Mouse (Mus musculus) forebrain, postnatal 0 days (tissue): Measurements from ENCODE around the gene Psmb8. TPM values are rescaled to one million over a fixed set of nuclear protein-coding genes. Genes with fewer than 3 reads are reported as not detected.

Experiments used
- ATAC-seq: fragments of 200-750 bp; cut with Nextera tagmentation; 2 replicates; pipeline ENCODE4 v1.8.0; 2017; ENCODE audit warnings: mild to moderate bottlenecking, moderate library complexity
- DNase-seq: peaks from one replicate; pipeline ENCODE4 v3.0.0-alpha.2; 2015
- H3K27ac ChIP-seq: fragments of 300-500 bp; sonication (generic); 2 replicates; pipeline ENCODE4 v1.5.1; 2014; ENCODE audit warnings: low read depth, mild to moderate bottlenecking, antibody characterized with exemption, low read length, moderate library complexity, mixed read lengths
- H3K27me3 ChIP-seq: fragments of 300-500 bp; sonication (generic); 2 replicates; pipeline ENCODE4 v1.6.1; 2014; ENCODE audit warnings: mild to moderate bottlenecking, low read length, mixed read lengths; ENCODE audit not compliant: insufficient read depth
- H3K36me3 ChIP-seq: fragments of 300-500 bp; sonication (generic); 2 replicates; pipeline ENCODE4 v1.6.1; 2014; ENCODE audit warnings: mild to moderate bottlenecking, moderate library complexity; ENCODE audit not compliant: insufficient read depth
- H3K4me1 ChIP-seq: fragments of 300-500 bp; sonication (generic); 2 replicates; pipeline ENCODE4 v1.6.1; 2014; ENCODE audit warnings: antibody characterized with exemption; ENCODE audit not compliant: insufficient read depth
- H3K4me2 ChIP-seq: fragments of 300-500 bp; sonication (generic); 2 replicates; pipeline ENCODE4 v1.6.1; 2014; ENCODE audit warnings: low read depth, mild to moderate bottlenecking, moderate library complexity
- H3K4me3 ChIP-seq: fragments of 300-500 bp; sonication (generic); 2 replicates; pipeline ENCODE4 v1.5.1; 2014; ENCODE audit warnings: low read depth, low read length, mixed read lengths
- H3K9ac ChIP-seq: fragments of 300-500 bp; sonication (generic); 2 replicates; pipeline ENCODE4 v1.6.1; 2014; ENCODE audit warnings: mild to moderate bottlenecking
- H3K9me3 ChIP-seq: fragments of 300-500 bp; sonication (generic); 2 replicates; pipeline ENCODE4 v1.6.1; 2016; ENCODE audit warnings: low read length
- CTCF ChIP-seq: sonication (generic); IDR thresholded peaks from 2 replicates; pipeline ENCODE4 v1.5.1; 2016; ENCODE audit warnings: antibody characterized with exemption, control low read depth, low read depth
- WGBS: fragments of 180-500 bp; shearing (Covaris S2); extraction: QIAGEN DNeasy Blood & Tissue Kit; methylation state at CpG from one replicate; pipeline ENCODE4 v1.1.7; 2014; 5-methylcytosine and 5-hydroxymethylcytosine counted together
- polyA plus RNA-seq: library from polyadenylated mRNA; unstranded; fragments of >200 nt; fragmentation: Nextera tagmentation; extraction: Ambion mirVana; gene quantifications from 2 replicates; pipeline ENCODE4 v1.2.1, GENCODE M21; 2015
- total RNA-seq: library from RNA; depleted of rRNA; stranded (reverse); fragments of >200 nt; gene quantifications from 2 replicates; pipeline ENCODE4 v1.2.3, GENCODE M21; 2014

Gene Psmb8
- total and polyA plus RNA-seq, 2 experiments from 2014 or later: 2.9 to 4.8 TPM

GRCm38 (mm10) chr17:34193468-34193867 is 4.1 kb upstream of the Psmb8 start:
- Histone ChIP-seq H3K9ac (no peak overlapping the region), H3K4me1 (no peaks in the 10 kb centered on the region), H3K27ac (no peak overlapping the region), H3K4me3 (no peak overlapping the region), H3K36me3 (no peaks in the 10 kb centered on the region), H3K27me3 (peaks cover 35% of the 10 kb centered on the region), H3K4me2 (no peak overlapping the region), H3K9me3 (no peaks in the 10 kb centered on the region)
- DNase-seq (no peak), ATAC-seq (no peak)
- WGBS: 48% methylated on average over 8 of the region's 8 CpGs
- TF ChIP-seq CTCF: no peak

- WGBS: 92% methylated on average over 4 of the region's 4 CpGs
- TF ChIP-seq CTCF: no peak
- Histone ChIP-seq H3K4me2 (no peak overlapping the region), H3K36me3 (no peaks in the 10 kb centered on the region), H3K9me3 (no peaks in the 10 kb centered on the region), H3K4me1 (no peaks in the 10 kb centered on the region), H3K4me3 (no peak overlapping the region), H3K27me3 (peaks cover 44% of the 10 kb centered on the region), H3K27ac (no peak overlapping the region), H3K9ac (no peak overlapping the region)
- DNase-seq (no peak), ATAC-seq (no peak)
These were observed 2.8 kb upstream of the Psmb8 start for GRCm38 (mm10) chr17:34194723-34195122.

GRCm38 (mm10) chr17:34196491-34196890 is 1.0 kb upstream of the Psmb8 start:
- H3K4me1 ChIP-seq: no peaks in the 10 kb centered on the region
- no peaks in the 10 kb centered on the region for H3K9me3 ChIP-seq
- WGBS: 35% methylated on average over 12 of the region's 12 CpGs
- H3K9ac ChIP-seq: no peak overlapping the region
- H3K27me3 ChIP-seq: peaks cover 44% of the 10 kb centered on the region
- H3K27ac ChIP-seq: no peak overlapping the region
- DNase-seq: no peak
- no peak overlapping the region for H3K4me2 ChIP-seq
- TF ChIP-seq CTCF: no peak
- no peak overlapping the region for H3K4me3 ChIP-seq
- H3K36me3 ChIP-seq: no peaks in the 10 kb centered on the region
- no peak for ATAC-seq

GRCm38 (mm10) chr17:34197904-34198520 is 491 bp downstream of the Psmb8 start:
- DNase-seq (no peak), ATAC-seq (peak; percentile 21; the same call in 1 of the 2 replicates)

GRCm38 (mm10) chr17:34198521-34198912 is 996 bp downstream of the Psmb8 start:
- Histone ChIP-seq H3K27ac (no peak overlapping the region), H3K4me2 (peak overlapping the region; percentile 76), H3K4me1 (no peaks in the 10 kb centered on the region), H3K9me3 (no peaks in the 10 kb centered on the region), H3K36me3 (no peaks in the 10 kb centered on the region), H3K9ac (no peak overlapping the region), H3K27me3 (peaks cover 41% of the 10 kb centered on the region), H3K4me3 (peak overlapping the region; percentile 42)
- 10% methylated on average over 11 of the region's 11 CpGs for WGBS
- ATAC-seq: no peak
- no peak for TF ChIP-seq CTCF
- DNase-seq: no peak

More at GRCm38 (mm10) chr17:34197904-34198520, 491 bp downstream of the Psmb8 start:
- WGBS: 2% methylated on average over 32 of the region's 32 CpGs
- Histone ChIP-seq H3K9me3 (no peaks in the 10 kb centered on the region), H3K9ac (no peak overlapping the region), H3K4me1 (no peaks in the 10 kb centered on the region), H3K27ac (no peak overlapping the region), H3K4me3 (peak overlapping the region; percentile 42), H3K36me3 (no peaks in the 10 kb centered on the region), H3K4me2 (peak overlapping the region; percentile 76), H3K27me3 (peaks cover 41% of the 10 kb centered on the region)
- TF ChIP-seq CTCF: 0 out of 2 replicates have a peak, but pooled peaks have one; percentile 2

- ATAC-seq: no peak
These were observed 1.6 kb downstream of the Psmb8 start for GRCm38 (mm10) chr17:34199050-34199619.

GRCm38 (mm10) chr17:34200047-34200446 is 2.5 kb downstream of the Psmb8 start:
- Histone ChIP-seq H3K4me3 (no peak overlapping the region), H3K36me3 (no peaks in the 10 kb centered on the region), H3K27ac (no peak overlapping the region), H3K9me3 (no peaks in the 10 kb centered on the region), H3K27me3 (peaks cover 37% of the 10 kb centered on the region), H3K4me1 (no peaks in the 10 kb centered on the region), H3K9ac (no peak overlapping the region), H3K4me2 (no peak overlapping the region)
- TF ChIP-seq CTCF: no peak
- no peak for ATAC-seq
- WGBS: 84% methylated on average over 10 of the region's 10 CpGs
- DNase-seq: no peak

More at GRCm38 (mm10) chr17:34199050-34199619, 1.6 kb downstream of the Psmb8 start:
- Histone ChIP-seq H3K4me2 (no peak overlapping the region), H3K9me3 (no peaks in the 10 kb centered on the region), H3K4me1 (no peaks in the 10 kb centered on the region), H3K36me3 (no peaks in the 10 kb centered on the region), H3K27ac (no peak overlapping the region), H3K9ac (no peak overlapping the region), H3K27me3 (peaks cover 41% of the 10 kb centered on the region), H3K4me3 (no peak overlapping the region)
- DNase-seq: no peak
- WGBS: 65% methylated on average over 12 of the region's 12 CpGs
- no peak for TF ChIP-seq CTCF
